Mouse (Mus musculus): ENCODE data around the gene Cyb561d1.

Cyb561d1 gene

DNA sequence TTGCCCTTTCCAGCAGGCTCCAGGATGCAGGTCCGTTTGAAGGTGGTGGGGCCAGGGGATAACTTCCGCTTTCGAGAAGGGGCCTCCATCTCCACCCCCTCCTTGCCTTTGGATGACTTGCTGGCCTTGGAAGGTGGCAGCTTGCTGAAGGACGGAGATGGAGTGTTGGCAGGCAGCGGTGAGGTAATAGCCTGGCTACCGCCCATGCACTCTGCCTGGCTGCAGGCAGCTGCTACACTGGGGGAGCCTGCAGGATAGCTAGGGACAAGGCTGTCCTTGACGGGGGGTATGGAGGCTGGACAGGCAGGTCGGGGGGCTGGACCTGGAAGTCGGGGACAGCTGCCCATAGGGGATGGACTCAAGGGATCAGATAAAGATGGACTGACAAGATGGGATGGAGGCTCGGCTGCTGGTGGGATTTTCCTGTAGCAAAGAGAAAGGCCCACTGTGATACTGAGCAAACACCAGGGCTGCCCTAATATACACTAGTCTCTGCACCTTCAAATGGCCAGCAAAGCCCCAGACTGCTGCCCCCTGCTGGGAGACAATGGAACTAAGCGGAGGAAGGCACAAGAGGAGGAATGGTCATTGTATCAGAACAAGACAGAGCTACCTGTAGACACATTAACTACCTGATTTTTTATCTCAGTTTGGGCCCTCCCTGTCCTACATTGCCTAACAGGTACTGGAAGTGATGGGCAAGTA lies 2.8 kb upstream of the Cyb561d1 start:
- peak; percentile 87 for DNase-seq (ENCODE audit: low read depth)

- no peak for DNase-seq (ENCODE audit: low read depth)
These were observed 2.2 kb upstream of the Cyb561d1 start for GRCm38 (mm10) chr3:108203212-108203611.

DNA sequence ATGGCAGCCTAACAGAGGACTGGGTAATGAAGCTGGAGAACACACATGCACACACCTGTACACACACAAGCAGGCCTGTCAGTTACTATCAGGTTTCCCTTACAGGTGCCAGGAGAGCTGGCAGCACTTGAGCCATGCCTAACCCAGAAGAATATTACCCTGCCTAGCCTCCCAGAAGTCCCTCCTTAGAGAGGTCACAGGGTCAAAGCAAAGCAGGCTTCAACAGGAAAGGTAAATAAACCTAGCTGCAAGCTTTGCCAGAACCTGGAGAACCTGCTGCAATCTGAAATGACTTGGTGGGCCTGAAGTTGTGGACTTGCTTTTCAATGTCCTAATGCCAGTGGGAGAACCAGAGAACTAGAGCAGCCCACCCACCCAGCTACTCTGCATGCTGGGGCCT lies 1.5 kb upstream of the Cyb561d1 start:
- no peak for DNase-seq (ENCODE audit: low read depth)

DNA sequence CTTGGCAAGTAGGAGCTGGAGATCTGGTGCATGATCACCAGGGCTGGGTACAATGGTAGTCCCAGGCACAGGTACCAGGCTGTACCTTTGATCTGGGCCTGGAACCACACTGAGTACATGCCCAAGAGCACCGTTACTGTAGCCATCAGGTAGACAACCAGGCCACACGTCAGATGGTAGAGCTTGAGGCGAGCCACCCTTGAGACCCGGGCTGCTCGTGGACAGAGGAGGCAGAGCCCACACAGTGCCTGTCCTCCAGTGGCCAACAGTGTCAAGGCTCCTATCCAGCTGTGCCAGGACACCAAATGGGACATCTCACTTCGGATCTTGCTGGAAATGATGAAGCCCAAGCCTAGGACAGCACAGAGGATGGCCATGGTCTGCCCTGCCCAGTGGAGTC lies 1.8 kb downstream of the Cyb561d1 start:
- no peak for DNase-seq (ENCODE audit: low read depth)

- DNase-seq (ENCODE audit: low read depth), result no peak
These were observed 3.9 kb downstream of the Cyb561d1 start for GRCm38 (mm10) chr3:108197066-108197497.

DNA sequence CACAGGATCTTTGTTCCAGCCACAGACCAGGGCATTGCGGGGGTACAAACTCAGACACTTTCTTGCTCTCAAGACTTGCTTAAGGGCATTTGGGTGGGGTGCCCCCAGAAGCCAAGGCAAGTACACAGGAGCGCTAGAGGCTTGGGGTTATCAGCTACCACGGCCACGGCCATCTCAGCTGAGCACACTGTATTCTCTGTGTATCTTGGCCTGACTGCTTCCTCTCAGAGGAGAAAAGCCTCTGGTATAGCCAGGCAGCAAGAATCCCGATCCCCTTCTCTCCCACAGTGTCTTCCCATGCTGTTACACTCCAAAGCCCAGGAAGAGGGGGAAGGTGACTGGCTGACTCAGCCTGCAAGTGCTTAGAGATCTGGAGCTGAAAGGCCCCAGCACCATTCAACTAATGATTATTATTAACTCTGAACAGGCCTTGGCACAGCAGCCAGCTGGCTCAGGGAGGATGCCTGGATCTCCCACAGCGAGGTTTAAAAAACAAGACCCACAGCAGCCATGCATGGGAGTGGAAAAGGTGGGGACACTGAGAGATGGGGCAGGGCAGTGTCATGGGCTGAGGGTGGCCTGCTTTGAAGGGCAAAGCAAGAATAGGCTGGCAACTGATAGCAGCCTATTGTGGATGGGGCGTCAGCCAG lies 4.9 kb downstream of the Cyb561d1 start:
- no peak for DNase-seq (ENCODE audit: low read depth)

DNA sequence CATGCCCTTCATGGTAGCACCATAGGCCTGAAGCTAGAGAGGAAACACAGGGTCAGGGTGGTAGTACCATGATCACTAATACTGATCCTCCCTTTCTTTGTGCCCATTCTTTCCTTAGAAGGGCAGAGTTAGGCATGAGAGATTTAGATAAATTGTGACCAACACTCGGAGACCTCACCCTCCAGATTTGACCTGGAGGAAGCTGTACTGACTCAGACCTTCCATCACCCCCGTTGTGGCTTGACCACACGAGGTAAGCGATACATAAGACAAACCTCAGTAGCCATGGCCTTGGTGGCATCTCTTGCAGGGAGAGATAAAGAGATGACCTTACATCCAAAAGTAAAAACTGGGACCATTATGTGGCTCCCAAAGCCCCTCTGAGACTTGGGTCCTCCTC lies 5.7 kb downstream of the Cyb561d1 start:
- DNase-seq (ENCODE audit: low read depth), result no peak

DNA sequence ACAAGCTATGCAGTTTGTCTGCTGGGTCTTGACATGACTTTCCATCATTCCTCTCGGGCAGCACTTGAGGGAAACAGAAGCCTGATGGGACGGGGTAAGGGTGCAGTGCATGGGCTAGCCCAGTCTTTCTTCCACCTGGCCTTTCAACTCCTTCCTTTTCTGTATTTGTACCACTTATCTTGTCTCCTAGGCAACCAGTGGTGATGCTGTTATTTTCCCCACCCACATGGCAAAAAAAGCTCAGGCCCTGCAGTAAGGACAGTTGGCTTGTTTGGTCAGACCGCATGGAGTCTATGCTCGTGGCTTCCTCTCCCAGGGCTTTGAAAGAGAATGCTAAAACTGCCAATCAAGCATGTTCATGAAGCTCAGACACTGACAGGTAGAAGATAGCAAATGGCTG lies 7.3 kb downstream of the Cyb561d1 start:
- DNase-seq (ENCODE audit: low read depth), result no peak

- no peak for DNase-seq (ENCODE audit: low read depth)
These were observed 11.1 kb downstream of the Cyb561d1 start for GRCm38 (mm10) chr3:108189897-108190296.

DNA sequence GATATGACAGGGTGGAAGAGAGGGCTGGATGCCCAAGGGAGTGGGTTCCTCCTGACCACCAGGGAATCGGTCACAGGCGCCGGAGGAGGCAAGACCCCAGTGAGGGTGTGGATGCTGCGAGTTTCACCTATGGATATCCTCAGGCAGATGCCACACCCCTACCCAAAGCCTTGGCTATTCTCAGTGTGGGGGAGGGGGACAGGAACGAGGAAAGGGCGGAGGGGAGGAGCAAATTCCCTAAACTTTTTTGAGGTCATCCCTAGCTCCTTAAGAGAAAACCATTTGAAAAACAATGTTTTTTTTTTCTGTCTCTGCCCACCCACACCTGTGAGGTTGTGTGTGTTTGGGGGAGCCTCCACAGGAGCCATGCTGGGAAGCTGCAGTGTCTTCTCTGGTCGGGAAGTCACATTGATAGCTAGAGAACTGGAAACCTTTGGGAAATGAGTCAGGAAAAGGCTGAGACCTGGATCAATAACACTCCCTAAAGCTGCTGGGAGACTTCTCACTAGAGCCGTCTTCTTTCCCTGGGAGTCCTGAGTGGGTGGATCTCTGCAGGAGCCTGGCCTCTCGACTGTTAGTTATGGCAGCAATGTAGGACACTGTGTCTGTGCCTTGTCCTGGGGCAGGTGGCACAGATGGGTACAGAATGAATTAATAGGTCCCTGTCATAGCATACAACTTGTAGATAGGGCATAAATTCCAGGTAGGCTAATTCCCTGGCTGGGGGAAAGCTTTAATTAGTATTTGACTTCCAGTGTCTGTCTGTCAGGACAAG lies 12.1 kb downstream of the Cyb561d1 start:
- DNase-seq (ENCODE audit: low read depth), result no peak

DNA sequence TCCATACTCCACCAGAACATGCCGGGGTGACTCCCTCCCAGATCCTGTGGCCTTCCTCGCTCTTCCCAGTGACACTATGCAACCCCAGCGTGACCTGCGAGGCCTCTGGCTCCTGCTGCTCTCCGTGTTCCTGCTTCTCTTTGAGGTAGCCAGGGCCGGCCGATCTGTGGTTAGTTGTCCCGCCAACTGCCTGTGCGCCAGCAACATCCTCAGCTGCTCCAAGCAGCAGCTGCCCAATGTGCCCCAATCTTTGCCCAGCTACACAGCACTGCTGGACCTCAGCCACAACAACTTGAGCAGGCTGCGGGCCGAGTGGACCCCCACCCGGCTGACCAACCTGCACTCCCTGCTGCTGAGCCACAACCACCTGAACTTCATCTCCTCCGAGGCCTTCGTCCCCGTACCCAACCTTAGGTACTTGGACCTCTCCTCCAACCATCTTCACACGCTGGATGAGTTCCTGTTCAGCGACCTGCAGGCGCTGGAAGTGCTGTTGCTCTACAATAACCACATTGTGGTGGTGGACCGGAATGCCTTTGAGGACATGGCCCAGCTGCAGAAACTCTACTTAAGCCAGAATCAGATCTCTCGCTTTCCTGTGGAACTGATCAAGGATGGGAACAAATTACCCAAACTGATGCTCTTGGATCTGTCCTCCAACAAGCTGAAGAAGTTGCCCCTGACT lies 13.8 kb downstream of the Cyb561d1 start:
- DNase-seq (ENCODE audit: low read depth), result no peak

GRCm38 (mm10) chr3:108186098-108187047 lies 14.6 kb downstream of the Cyb561d1 start, which contains the start of gene Amigo1:
TSS of gene Amigo1 (plus strand) at chr3:108186335.
- peak; percentile 68 for DNase-seq (ENCODE audit: low read depth)

- DNase-seq (ENCODE audit: low read depth), result peak; percentile 40
These were observed 15.4 kb downstream of the Cyb561d1 start for GRCm38 (mm10) chr3:108185460-108186097.

DNA sequence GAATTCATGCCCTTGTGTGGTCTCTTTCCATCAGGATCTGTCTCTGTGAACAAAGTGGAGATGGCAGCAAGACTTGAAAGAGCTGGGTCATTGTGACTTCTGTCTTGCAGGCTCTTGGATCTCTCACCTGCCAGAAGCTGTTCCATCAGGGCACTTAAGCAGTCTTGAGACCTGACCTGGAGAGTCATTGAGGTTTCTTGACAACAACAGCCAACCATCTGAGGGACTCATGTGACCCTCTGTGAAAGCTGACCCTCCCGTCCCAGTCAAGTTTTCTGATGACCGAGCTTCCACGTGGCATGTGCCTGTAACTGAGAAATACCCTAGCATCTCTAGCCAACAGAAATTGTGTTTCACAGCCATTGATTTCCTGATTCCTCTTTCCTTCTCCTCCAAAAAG lies 16.3 kb downstream of the Cyb561d1 start:
- DNase-seq (ENCODE audit: low read depth), result no peak

DNA sequence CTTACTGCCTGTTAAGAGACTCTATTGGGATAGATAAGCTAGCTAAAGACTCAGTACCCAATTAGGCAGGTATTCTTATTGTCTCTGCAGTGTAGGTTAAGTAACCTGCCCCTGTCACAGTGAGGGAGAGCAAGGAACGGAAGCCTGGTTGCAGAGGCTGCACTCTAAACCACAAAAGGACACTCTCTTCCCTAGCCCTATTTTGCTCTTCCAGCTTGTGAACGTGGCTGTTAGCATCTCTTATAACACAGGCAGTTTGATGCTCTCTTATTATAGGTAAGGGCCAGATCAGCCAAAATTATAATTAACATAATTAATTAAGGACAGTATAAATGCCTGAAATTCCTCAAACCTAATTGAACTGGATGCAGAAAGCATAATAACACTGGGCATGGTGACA lies 20.5 kb downstream of the Cyb561d1 start:
- DNase-seq (ENCODE audit: low read depth), result no peak

GRCm38 (mm10) chr3:108178756-108179715 lies 22.0 kb downstream of the Cyb561d1 start:
- no peak for DNase-seq (ENCODE audit: low read depth)

- DNase-seq (ENCODE audit: low read depth), result no peak
These were observed 26.1 kb downstream of the Cyb561d1 start for GRCm38 (mm10) chr3:108174672-108175531.

DNA sequence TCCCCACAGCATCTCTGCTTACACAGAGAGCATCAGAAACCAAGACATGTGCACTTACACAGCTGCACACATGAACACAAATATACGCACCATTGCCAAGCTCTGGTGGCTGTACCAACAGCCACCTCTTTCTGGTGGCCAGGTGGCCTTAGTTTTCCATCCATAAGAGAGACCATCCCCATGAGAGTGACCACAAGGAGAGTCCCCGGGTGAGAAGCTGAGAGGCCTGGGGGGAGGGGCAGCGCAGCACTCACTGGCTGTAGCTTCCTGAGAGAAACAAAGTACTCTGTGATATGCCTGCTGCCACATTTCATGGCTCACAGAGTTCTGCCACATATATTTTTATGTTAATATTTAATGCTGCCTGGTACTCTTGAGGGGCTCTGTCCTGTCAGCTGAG lies 31.8 kb downstream of the Cyb561d1 start:
- no peak for DNase-seq (ENCODE audit: low read depth)

GRCm38 (mm10) chr3:108167499-108167898 lies 33.5 kb downstream of the Cyb561d1 start:
- DNase-seq (ENCODE audit: low read depth), result no peak
